Mouse (Mus musculus): ENCODE data around the gene Spsb4. TPM values are rescaled to one million over a fixed set of nuclear protein-coding genes. Genes with fewer than 3 reads are reported as not detected.
A peak's percentile ranks its signal among the peaks of the same experiment; 100 is the strongest.

Gene Spsb4
- total RNA-seq, 4 experiments from 2014 or later, result 3.2 to 6.0 (median 4.1) TPM

DNA sequence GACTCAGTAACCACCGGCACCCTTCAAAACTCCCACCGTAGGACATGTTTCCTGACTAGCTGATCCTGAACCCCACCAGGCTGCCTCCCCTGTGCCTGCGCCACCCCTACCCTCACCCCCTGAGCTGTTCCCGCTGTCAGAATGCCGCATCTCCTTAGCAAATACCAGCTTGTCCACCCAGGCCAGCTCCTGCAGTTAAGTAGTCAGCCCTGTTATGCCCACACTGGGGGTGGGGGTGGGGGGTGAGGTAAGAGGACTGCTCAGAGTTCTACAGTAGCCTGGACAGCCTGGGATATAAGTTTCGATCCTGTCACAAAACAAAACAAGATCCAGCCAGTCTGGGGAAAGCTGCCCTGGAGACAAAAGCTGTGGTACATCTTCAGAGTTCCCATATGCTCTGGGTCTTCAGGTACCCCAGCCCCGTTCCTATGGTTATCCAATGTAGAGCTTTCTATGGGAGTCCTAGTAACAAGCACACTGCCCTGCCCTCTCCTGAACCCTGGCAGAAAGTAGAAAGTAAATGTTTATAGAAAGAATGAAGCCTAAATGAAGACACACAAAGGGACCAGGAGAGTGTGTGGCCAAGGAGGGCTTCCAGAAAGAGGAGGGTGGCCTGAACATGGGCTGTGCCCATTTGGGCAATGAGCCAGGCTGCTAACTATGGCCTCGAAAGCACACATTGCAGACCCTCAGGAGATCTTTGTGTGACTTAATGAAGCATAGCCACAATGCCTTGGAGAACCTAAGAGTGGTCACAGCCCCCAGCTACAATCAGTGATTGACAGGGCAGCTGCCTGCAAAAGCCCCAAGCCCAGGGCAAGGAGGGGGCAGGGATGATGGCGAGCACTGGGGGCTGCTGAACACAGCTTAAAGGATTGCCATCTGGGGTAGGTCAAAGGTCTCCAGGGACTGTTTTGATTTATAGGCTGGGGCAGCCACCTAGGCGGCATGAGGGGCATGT lies 38.3 kb downstream of the Spsb4 start:
- DNase-seq (ENCODE audit: low spot score in 2 of 2), result no peak

- DNase-seq (ENCODE audit: low spot score in 2 of 2), result no peak
These were observed 39.1 kb downstream of the Spsb4 start for GRCm38 (mm10) chr9:96979417-96980030.

- DNase-seq (ENCODE audit: low spot score in 2 of 2), result no peak
These were observed 40.4 kb downstream of the Spsb4 start for GRCm38 (mm10) chr9:96978147-96978782.

DNA sequence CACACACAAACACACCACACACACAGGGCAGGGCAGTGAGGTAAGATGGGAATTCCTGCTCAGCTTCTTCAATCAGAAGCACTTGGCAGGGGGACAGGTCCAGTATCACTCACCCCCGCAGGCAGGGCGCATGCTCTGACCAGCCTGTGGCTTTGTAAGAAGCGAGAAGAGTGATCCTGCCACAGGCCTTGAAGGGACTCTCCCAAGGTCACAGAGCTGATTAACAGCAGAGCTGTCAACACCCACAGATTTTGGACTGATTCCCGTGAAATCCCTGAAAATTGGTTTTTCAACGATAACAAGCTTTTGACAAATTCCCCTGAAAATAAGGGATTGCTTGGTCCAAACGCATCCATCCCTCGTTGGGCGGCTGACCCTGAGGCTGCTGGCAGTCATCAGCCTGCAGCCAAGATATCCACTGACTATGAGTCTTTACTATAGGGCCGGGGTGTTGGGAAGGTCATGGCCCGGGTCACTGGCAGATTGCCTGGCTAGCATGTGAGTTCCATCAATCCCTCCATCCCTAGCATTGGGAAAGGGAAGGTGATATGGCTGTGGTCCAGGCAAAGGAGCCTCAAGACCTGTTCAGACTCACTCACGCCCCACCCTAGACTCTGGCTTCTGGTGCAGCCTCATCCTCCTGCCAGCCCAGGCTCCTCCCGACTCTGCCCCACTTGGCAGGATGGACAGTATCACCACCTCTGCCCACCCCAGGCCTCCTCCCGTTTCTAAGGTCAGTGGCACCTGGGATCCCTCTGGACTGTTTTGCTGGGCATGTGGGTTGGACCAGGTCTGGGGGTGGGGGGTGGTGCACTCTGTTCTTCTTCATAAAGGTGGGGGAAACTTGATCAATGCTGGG lies 41.1 kb downstream of the Spsb4 start:
- DNase-seq (ENCODE audit: low spot score in 2 of 2), result no peak

GRCm38 (mm10) chr9:96973091-96973490 lies 45.6 kb downstream of the Spsb4 start:
- no peak for DNase-seq (ENCODE audit: low spot score in 2 of 2)

DNA sequence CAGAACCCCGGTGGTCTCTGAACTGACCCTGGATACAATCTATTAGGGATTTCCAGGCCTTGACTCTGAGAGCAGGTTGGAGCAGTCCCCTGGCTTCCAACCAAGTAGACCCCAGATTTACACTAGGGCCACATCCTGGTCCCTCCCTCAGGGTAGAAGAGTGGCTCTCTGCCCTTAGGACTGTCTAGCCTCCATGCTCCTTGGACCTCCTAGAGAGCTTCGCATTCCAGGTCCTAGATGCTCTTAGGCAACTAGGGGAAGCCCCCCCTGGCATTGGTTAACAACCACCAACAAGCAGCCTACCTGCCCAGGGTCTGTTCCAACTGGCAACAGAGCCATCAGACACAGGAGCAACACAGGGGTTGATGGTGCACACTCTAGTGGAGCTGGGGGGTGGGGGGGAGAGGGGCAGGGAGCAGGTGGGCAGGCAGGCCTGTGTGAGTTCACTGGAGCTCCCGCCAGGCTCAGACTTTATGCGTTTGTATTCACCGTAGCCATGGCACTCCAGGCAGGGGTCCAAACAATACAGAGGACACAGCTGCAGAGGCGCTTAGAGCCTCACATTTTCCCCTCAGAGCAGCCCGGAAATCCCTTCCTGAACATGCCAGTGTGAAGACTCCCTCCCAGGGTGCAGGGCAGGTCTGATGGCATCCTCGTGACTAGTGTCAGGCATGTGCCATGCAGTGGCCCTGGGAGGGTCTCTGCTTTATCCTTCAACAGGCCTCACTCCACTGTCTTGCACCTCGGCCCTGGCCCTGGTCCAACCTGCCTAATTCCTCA lies 46.8 kb downstream of the Spsb4 start:
- no peak for DNase-seq (ENCODE audit: low spot score in 2 of 2)

DNA sequence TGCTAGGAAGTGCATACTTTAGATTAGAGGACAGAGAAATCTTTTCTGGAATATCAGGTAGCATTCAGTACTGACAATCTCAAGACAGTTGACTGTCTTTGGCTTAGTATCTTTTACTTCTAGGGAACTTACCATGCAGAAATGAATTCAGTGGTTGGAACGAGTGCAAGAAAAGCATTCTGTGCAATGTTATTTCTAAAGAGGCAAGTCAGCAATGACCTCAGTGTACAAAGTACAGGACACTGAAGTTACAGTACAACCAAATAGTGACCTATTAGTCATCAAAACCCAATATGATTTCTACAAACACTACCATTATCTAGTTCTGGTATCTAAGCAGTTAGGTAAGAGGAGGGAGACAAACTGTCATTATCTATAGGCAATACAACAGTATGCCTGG lies 51.1 kb downstream of the Spsb4 start:
- DNase-seq (ENCODE audit: low spot score in 2 of 2), result no peak

GRCm38 (mm10) chr9:96966465-96966864 lies 52.2 kb downstream of the Spsb4 start:
- no peak for DNase-seq (ENCODE audit: low spot score in 2 of 2)

- no peak for DNase-seq (ENCODE audit: low spot score in 2 of 2)
These were observed 55.0 kb downstream of the Spsb4 start for GRCm38 (mm10) chr9:96963443-96964215.

DNA sequence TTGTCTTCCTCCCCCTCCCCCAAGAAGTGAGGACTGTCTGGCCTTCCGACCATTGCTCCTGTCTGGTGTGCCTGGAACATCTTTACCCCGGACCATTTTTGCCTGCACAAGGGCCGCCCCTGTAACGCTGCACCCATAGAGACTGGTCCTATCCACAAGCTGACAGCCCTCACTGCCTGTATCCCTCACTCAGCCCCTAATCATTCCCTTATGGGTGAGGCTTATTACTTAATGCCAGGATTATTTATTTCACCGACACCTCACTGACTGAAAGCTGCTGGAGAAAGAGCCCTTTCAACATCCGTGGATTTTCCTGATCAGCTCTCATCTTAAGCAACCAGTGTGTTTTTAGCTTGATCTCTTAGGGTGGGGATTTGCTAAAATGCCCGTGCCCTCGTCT lies 55.9 kb downstream of the Spsb4 start:
- DNase-seq (ENCODE audit: low spot score in 2 of 2), result no peak

GRCm38 (mm10) chr9:96961986-96962701 lies 56.5 kb downstream of the Spsb4 start:
- no peak for DNase-seq (ENCODE audit: low spot score in 2 of 2)

- peak in 1 of 2 experiments; percentile 30 for DNase-seq (ENCODE audit: low spot score in 2 of 2)
These were observed 57.6 kb downstream of the Spsb4 start for GRCm38 (mm10) chr9:96961006-96961405.

- no peak for DNase-seq (ENCODE audit: low spot score in 2 of 2)
These were observed 58.4 kb downstream of the Spsb4 start for GRCm38 (mm10) chr9:96960241-96960640.

GRCm38 (mm10) chr9:96959469-96959868 lies 59.2 kb downstream of the Spsb4 start:
- DNase-seq (ENCODE audit: low spot score in 2 of 2), result no peak

GRCm38 (mm10) chr9:96958009-96958615 lies 60.5 kb downstream of the Spsb4 start:
- no peak for DNase-seq (ENCODE audit: low spot score in 2 of 2)

- no peak for DNase-seq (ENCODE audit: low spot score in 2 of 2)
These were observed 61.3 kb downstream of the Spsb4 start for GRCm38 (mm10) chr9:96957298-96957865.

- no peak for DNase-seq (ENCODE audit: low spot score in 2 of 2)
These were observed 61.9 kb downstream of the Spsb4 start for GRCm38 (mm10) chr9:96956646-96957297.
